Mouse (Mus musculus) forebrain, embryonic 16.5 days (tissue): Measurements from ENCODE around the gene Taf8. TPM values are rescaled to one million over a fixed set of nuclear protein-coding genes. Genes with fewer than 3 reads are reported as not detected.

Source experiments
- ATAC-seq: fragments of 200-750 bp; cut with Nextera tagmentation; 2 replicates; pipeline ENCODE4 v1.8.0; 2017; ENCODE audit warnings: mild to moderate bottlenecking, moderate library complexity
- H3K27ac ChIP-seq: fragments of 300-500 bp; sonication (generic); 2 replicates; pipeline ENCODE4 v1.5.1; 2014; ENCODE audit warnings: low read length, control low read depth
- H3K27me3 ChIP-seq: fragments of 300-500 bp; sonication (generic); replicated peaks from 2 replicates; pipeline ENCODE4 v1.6.1; 2014; ENCODE audit warnings: low read length; ENCODE audit not compliant: control insufficient read depth, insufficient read depth
- H3K36me3 ChIP-seq: fragments of 300-500 bp; sonication (generic); 2 replicates; pipeline ENCODE4 v1.6.1; 2014; ENCODE audit not compliant: control insufficient read depth, insufficient read depth
- H3K4me1 ChIP-seq: fragments of 300-500 bp; sonication (generic); replicated peaks from 2 replicates; pipeline ENCODE4 v1.6.1; 2014; ENCODE audit warnings: low read length; ENCODE audit not compliant: control insufficient read depth, insufficient read depth
- H3K4me2 ChIP-seq: fragments of 300-500 bp; sonication (generic); 2 replicates; pipeline ENCODE4 v1.6.1; 2014; ENCODE audit warnings: mild to moderate bottlenecking, low read length, control low read depth
- H3K4me3 ChIP-seq: fragments of 300-500 bp; sonication (generic); replicated peaks from 2 replicates; pipeline ENCODE4 v1.5.1; 2014; ENCODE audit warnings: mild to moderate bottlenecking, low read length, control low read depth
- H3K9ac ChIP-seq: fragments of 300-500 bp; sonication (generic); replicated peaks from 2 replicates; pipeline ENCODE4 v1.6.1; 2014; ENCODE audit warnings: low read depth, low read length, control low read depth
- H3K9me3 ChIP-seq: fragments of 300-500 bp; sonication (generic); 2 replicates; pipeline ENCODE4 v1.6.1; 2016; ENCODE audit warnings: low read length; ENCODE audit not compliant: control insufficient read depth
- WGBS: fragments of 180-500 bp; shearing (Covaris S2); extraction: QIAGEN DNeasy Blood & Tissue Kit; methylation state at CpG from one replicate; pipeline ENCODE4 v1.1.7; 2014; 5-methylcytosine and 5-hydroxymethylcytosine counted together
- polyA plus RNA-seq: library from polyadenylated mRNA; unstranded; fragments of >200 nt; fragmentation: Nextera tagmentation; extraction: Ambion mirVana; gene quantifications from 2 replicates; pipeline ENCODE4 v1.2.1, GENCODE M21; 2015

Taf8 gene
- polyA plus RNA-seq, 1 experiment from 2014 or later, result 24.9 TPM

DNA sequence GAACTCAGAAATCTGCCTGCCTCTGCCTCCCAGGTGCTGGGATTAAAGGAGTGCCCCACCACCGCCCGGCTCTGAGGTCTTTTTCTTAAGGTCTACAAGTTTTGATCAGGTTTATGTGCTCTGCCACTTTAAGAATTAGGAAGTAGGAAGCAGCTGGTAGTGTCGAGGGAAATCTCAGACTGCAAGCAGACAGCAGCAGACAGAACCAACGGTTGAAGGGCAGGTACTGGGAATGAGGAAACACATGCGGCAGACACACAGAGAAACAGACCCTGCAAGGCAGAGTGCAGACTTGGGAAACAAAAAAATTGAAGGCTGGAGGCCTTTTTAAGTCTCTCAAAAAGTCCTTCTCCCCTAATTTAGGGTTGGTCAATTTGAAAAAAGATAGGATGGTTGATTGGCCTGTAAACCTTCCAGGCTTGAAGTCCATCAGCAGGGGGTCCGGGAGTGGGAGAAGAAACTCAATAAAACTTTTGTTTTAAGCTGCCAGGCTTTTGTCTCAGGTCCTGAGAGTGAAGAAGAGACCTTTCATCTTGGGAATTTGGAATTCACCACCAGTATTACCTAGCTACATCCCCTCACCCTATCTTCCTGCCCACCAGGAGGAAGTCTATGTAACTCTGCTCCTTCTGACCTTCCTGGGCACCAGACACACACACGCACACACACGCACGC lies 7.1 kb upstream of the Taf8 start:
- 54% methylated on average over 9 of the region's 9 CpGs for WGBS

DNA sequence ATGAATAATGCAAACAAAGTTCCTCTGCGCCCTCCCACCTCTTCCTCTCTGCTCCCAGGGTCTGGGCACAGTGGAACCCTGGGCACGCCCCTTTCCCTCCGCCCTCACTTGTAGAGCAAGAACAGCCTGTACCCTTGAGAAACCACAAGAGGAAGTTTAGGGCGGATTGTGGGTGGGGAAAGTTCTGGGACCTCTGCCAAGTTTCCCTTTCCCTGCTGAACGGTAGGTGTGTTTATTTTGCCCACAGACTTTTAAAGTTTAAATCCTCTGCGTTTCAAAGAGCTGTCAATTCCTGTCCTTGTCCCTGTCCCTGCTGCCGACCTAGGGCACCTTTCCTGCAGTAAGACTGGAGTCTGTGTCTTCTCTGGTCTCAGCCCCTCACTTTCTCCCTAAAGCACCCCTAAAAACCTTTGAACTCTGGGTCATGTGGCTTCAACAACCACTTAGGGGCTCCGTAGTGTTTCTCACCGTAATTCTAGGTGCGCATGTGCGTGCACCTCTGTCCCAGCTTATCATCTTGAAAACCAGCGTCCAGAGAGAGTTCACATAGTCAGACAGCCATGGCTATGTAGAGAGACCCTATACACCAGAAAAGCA lies 6.0 kb upstream of the Taf8 start:
- no peak overlapping the region for H3K4me3 ChIP-seq
- no peak overlapping the region for H3K4me2 ChIP-seq
- WGBS, result 36% methylated on average over 12 of the region's 12 CpGs
- no peak overlapping the region for H3K27ac ChIP-seq
- H3K4me1 ChIP-seq, result peaks cover 4% of the 10 kb centered on the region
- ATAC-seq, result no peak
- H3K36me3 ChIP-seq, result no peaks in the 10 kb centered on the region
- no peak overlapping the region for H3K9ac ChIP-seq
- H3K27me3 ChIP-seq, result no peaks in the 10 kb centered on the region
- H3K9me3 ChIP-seq, result no peaks in the 10 kb centered on the region

More for the DNA sequence above, 7.1 kb upstream of the Taf8 start:
- Histone ChIP-seq H3K4me3 (no peak overlapping the region), H3K4me1 (peaks cover 4% of the 10 kb centered on the region), H3K27ac (no peak overlapping the region), H3K9me3 (no peaks in the 10 kb centered on the region), H3K9ac (no peak overlapping the region), H3K4me2 (no peak overlapping the region), H3K36me3 (no peaks in the 10 kb centered on the region), H3K27me3 (no peaks in the 10 kb centered on the region)
- no peak for ATAC-seq

DNA sequence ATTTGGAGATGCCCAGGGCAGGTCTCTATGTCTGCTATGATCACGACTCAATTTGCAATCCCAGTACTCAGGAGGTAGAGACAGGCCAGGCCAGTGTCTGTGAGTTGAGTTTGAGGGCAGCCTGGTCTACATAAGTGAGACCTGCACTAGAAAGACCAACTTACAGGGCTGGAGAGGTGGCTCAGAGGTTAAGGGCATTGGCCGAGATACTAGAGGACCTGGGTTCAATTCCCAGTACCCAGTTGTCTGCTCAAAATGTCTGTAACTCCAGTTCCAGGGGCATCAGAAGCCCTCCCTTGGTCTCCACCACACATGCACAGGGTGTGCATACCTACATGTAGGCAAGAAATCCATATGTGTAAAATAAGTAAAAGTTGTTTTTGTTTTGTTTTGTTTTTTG lies 5.4 kb upstream of the Taf8 start:
- Histone ChIP-seq H3K36me3 (no peaks in the 10 kb centered on the region), H3K27me3 (no peaks in the 10 kb centered on the region), H3K27ac (no peak overlapping the region), H3K9me3 (no peaks in the 10 kb centered on the region), H3K4me1 (peaks cover 4% of the 10 kb centered on the region), H3K4me2 (no peak overlapping the region), H3K9ac (no peak overlapping the region), H3K4me3 (no peak overlapping the region)
- WGBS, result 87% methylated on average over 2 of the region's 2 CpGs
- no peak for ATAC-seq

DNA sequence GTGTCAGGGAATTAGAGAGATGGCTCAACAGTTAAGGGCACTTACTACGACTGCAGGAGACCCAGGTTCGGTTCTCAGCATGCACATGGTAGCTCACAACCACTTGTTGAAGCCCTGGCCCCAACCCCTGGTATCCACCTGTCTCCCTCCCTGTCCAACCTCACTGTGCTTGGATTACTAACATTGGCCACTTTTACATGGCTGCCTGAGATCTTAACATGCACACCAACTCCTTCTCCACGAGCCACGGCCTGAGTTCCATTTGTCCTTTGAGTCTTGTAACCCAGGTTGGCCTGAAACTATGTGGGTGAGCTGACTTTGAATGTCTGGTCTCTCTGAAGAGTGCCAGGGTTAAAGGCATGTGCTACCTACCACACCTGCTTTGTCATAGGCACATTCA lies 4.6 kb upstream of the Taf8 start:
- Histone ChIP-seq H3K27me3 (no peaks in the 10 kb centered on the region), H3K9me3 (no peaks in the 10 kb centered on the region), H3K4me1 (peaks cover 6% of the 10 kb centered on the region), H3K4me2 (no peak overlapping the region), H3K9ac (no peak overlapping the region), H3K27ac (no peak overlapping the region), H3K36me3 (no peaks in the 10 kb centered on the region), H3K4me3 (no peak overlapping the region)
- no peak for ATAC-seq
- WGBS, result 93% methylated on average over 4 of the region's 4 CpGs

DNA sequence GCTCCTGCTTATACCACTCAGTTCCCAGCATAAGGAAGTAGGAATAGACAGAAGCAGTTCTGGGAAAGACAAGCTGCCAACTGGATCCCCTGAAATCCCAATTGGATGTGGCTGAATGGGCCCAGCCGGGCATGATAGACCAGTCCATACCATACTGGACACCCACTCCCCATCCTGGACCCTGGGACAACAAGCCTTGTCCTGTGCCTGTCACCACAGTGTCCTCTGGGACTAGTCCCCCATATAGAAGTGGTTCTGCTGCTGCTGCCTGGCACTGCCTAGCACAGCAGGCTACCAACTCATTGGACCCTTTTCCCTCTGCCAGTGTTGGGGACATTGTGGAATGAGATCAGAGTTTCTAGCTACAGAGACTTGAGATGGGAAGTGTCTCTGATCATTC lies 4.0 kb upstream of the Taf8 start:
- ATAC-seq, result no peak
- Histone ChIP-seq H3K9ac (no peak overlapping the region), H3K27me3 (no peaks in the 10 kb centered on the region), H3K9me3 (no peaks in the 10 kb centered on the region), H3K4me2 (no peak overlapping the region), H3K36me3 (no peaks in the 10 kb centered on the region), H3K4me3 (no peak overlapping the region), H3K4me1 (peaks cover 12% of the 10 kb centered on the region), H3K27ac (no peak overlapping the region)
- WGBS, result 87% methylated on average over 1 of the region's 1 CpGs

DNA sequence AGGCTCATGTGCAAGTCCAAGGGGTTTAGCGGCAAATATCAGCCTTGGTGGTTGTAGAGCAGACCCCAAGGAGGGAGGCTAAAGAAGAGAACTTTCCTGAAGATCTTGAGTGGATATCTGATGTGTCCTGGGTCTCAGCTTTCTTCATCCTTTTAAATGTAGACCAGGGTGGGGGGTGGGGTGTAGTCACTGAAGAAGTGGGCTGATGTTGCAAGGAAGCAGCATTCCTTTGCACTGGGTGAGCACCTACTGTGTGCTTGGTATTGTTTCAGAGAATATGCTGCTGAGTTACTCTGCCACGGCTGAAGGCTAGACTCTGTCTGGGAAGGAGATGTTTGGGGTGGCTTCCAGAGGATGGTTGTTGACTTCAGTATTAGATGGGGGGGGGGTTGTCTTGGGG lies 3.5 kb upstream of the Taf8 start:
- H3K36me3 ChIP-seq, result no peaks in the 10 kb centered on the region
- H3K4me3 ChIP-seq, result no peak overlapping the region
- H3K9me3 ChIP-seq, result no peaks in the 10 kb centered on the region
- peaks cover 15% of the 10 kb centered on the region for H3K4me1 ChIP-seq
- H3K27ac ChIP-seq, result no peak overlapping the region
- no peak overlapping the region for H3K9ac ChIP-seq
- ATAC-seq, result no peak
- H3K27me3 ChIP-seq, result no peaks in the 10 kb centered on the region
- 60% methylated on average over 2 of the region's 2 CpGs for WGBS
- no peak overlapping the region for H3K4me2 ChIP-seq

DNA sequence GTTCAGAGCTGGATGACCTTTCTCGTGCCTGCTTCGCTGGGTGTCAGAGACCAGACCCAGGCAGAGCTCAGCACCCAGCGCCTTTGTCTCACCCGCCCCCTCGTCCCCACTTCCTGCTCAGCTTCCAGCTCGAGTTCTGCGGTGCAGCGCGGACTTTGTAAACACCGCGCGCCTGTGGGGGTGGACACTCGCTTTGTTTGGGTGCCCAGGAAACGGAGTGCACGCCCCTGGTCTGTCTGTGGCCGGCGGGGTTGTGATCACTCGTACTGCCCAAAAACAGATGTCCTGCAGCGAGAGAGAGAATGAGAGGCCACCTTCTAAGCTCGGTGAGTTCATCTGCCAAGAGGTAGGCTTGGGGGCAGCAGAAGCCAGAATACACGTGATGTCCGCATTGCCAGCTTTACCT lies 2.9 kb upstream of the Taf8 start, which contains the start of gene Ccnd3:
Gene Ccnd3 (plus strand): TSS at position 111 of the 406 bp plus-strand sequence.
- ATAC-seq, result no peak
- H3K4me2 ChIP-seq, result peak within 1 kb of the TSS; percentile 51
- no peak within 1 kb of the TSS for H3K27ac ChIP-seq
- peak within 1 kb of the TSS; percentile 28 for H3K4me3 ChIP-seq
- H3K4me1 ChIP-seq, result peaks cover 15% of the 10 kb centered on the region
- peak within 1 kb of the TSS; percentile 41 for H3K9ac ChIP-seq
- H3K9me3 ChIP-seq, result no peaks in the 10 kb centered on the region
- H3K27me3 ChIP-seq, result no peaks in the 10 kb centered on the region
- no peaks in the 10 kb centered on the region for H3K36me3 ChIP-seq
- WGBS, result 5% methylated on average over 22 of the region's 22 CpGs

DNA sequence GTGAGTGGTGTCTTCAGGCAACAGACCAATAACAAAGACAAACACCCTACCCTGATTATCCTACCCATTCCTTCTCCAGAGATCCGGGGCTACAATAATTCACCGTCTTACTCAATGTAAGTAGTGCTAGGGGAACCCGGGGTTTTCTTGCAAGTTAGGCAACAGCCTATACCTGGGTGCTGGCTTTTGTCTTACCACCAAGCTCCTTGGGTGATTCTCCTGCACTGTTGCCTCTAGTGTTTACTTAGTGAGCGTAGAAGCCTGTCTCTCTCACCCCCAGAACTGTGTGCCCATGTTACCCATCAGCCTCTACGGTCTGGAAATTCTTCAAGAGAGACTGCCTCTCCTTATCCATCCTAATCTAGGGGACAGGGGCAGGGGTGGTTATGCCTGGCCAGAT lies 2.1 kb upstream of the Taf8 start:
- 77% methylated on average over 5 of the region's 5 CpGs for WGBS
- no peak overlapping the region; the same call in 1 of the 2 replicates for H3K4me2 ChIP-seq
- ATAC-seq, result no peak

DNA sequence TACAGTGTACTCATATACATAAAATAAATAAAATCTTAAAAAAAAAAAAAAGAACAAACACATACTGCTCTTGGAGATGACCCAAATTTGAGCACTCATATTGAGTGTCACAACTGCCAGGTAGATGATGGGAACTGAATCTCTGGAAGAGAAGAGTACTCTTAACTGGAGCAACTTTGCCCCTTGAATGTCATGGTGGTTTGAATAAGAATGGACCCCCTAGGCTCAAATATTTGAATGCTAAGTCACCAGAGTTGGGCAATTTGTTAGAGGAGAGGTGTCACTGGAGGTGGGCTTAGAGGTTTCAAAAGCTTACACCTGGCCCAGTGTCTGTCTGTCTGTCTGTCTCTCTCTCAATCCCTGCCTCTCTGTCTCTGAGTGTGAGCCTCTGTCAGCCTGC lies 1.6 kb upstream of the Taf8 start:
- no peaks in the 10 kb centered on the region for H3K36me3 ChIP-seq
- H3K4me3 ChIP-seq, result no peak overlapping the region
- no peaks in the 10 kb centered on the region for H3K9me3 ChIP-seq
- no peak overlapping the region for H3K4me2 ChIP-seq
- H3K9ac ChIP-seq, result no peak overlapping the region
- no peak for ATAC-seq
- peaks cover 15% of the 10 kb centered on the region for H3K4me1 ChIP-seq
- H3K27me3 ChIP-seq, result no peaks in the 10 kb centered on the region
- H3K27ac ChIP-seq, result no peak overlapping the region

More for the DNA sequence above, 2.1 kb upstream of the Taf8 start:
- Histone ChIP-seq H3K27me3 (no peaks in the 10 kb centered on the region), H3K36me3 (no peaks in the 10 kb centered on the region), H3K4me1 (peaks cover 15% of the 10 kb centered on the region), H3K4me3 (no peak overlapping the region), H3K9me3 (no peaks in the 10 kb centered on the region), H3K9ac (no peak overlapping the region), H3K27ac (no peak overlapping the region)
